Mouse (Mus musculus): ENCODE measurements around the gene Erc1.
A peak's percentile ranks its signal among the peaks of the same experiment; 100 is the strongest.

Erc1 gene

GRCm38 (mm10) chr6:119808726-119809505 lies 39.1 kb downstream of the Erc1 start:
- no peak for DNase-seq (ENCODE audit: low spot score in 2 of 2)

- no peak for DNase-seq (ENCODE audit: low spot score in 2 of 2)
Observed at GRCm38 (mm10) chr6:119803239-119803638, 44.7 kb downstream of the Erc1 start.

GRCm38 (mm10) chr6:119796911-119797486 lies 51.0 kb downstream of the Erc1 start:
- DNase-seq (ENCODE audit: low spot score in 2 of 2), result no peak

- DNase-seq (ENCODE audit: low spot score in 2 of 2), result no peak
Observed at GRCm38 (mm10) chr6:119796291-119796690, 51.7 kb downstream of the Erc1 start.

- peak; percentile 21 to 32 for DNase-seq (ENCODE audit: low spot score in 2 of 2)
Observed at GRCm38 (mm10) chr6:119792562-119792961, 55.4 kb downstream of the Erc1 start.

GRCm38 (mm10) chr6:119782416-119782815 lies 65.6 kb downstream of the Erc1 start:
- no peak for DNase-seq (ENCODE audit: low spot score in 2 of 2)

GRCm38 (mm10) chr6:119781109-119781508 lies 66.9 kb downstream of the Erc1 start:
- DNase-seq (ENCODE audit: low spot score in 2 of 2), result no peak

- no peak for DNase-seq (ENCODE audit: low spot score in 2 of 2)
Observed at GRCm38 (mm10) chr6:119768778-119769177, 79.2 kb downstream of the Erc1 start.

GRCm38 (mm10) chr6:119764355-119764754 lies 83.6 kb downstream of the Erc1 start:
- no peak for DNase-seq (ENCODE audit: low spot score in 2 of 2)

GRCm38 (mm10) chr6:119759866-119760265 lies 88.1 kb downstream of the Erc1 start:
- no peak for DNase-seq (ENCODE audit: low spot score in 2 of 2)

- no peak for DNase-seq (ENCODE audit: low spot score in 2 of 2)
Observed at GRCm38 (mm10) chr6:119758490-119758889, 89.5 kb downstream of the Erc1 start.

GRCm38 (mm10) chr6:119757796-119758195 lies 90.2 kb downstream of the Erc1 start:
- no peak for DNase-seq (ENCODE audit: low spot score in 2 of 2)

- DNase-seq (ENCODE audit: low spot score in 2 of 2), result no peak
Observed at GRCm38 (mm10) chr6:119755866-119756265, 92.1 kb downstream of the Erc1 start.

- no peak for DNase-seq (ENCODE audit: low spot score in 2 of 2)
Observed at GRCm38 (mm10) chr6:119749093-119749635, 98.8 kb downstream of the Erc1 start.

- no peak for DNase-seq (ENCODE audit: low spot score in 2 of 2)
Observed at GRCm38 (mm10) chr6:119741861-119742260, 106.1 kb downstream of the Erc1 start.

GRCm38 (mm10) chr6:119740541-119740940 lies 107.4 kb downstream of the Erc1 start:
- DNase-seq (ENCODE audit: low spot score in 2 of 2), result no peak

- no peak for DNase-seq (ENCODE audit: low spot score in 2 of 2)
Observed at GRCm38 (mm10) chr6:119738638-119739375, 109.2 kb downstream of the Erc1 start.

GRCm38 (mm10) chr6:119737716-119738115 lies 110.3 kb downstream of the Erc1 start:
- no peak for DNase-seq (ENCODE audit: low spot score in 2 of 2)

GRCm38 (mm10) chr6:119735937-119736336 lies 112.0 kb downstream of the Erc1 start:
- no peak for DNase-seq (ENCODE audit: low spot score in 2 of 2)

- DNase-seq (ENCODE audit: low spot score in 2 of 2), result no peak
Observed at GRCm38 (mm10) chr6:119731155-119731554, 116.8 kb downstream of the Erc1 start.

- DNase-seq (ENCODE audit: low spot score in 2 of 2), result no peak
Observed at GRCm38 (mm10) chr6:119715234-119715633, 132.7 kb downstream of the Erc1 start.

GRCm38 (mm10) chr6:119713961-119714360 lies 134.0 kb downstream of the Erc1 start:
- DNase-seq (ENCODE audit: low spot score in 2 of 2), result no peak
